Mouse (Mus musculus) frontal cortex, postnatal 14 days (tissue): Measurements from ENCODE around the gene Tmem129.

ENCODE experiments used
- DNase-seq, 2 experiments: peaks; one replicate each; pipeline ENCODE4 v3.0.0; 2022; ENCODE audit warnings: low spot score in 2 of 2

Gene Tmem129

DNA sequence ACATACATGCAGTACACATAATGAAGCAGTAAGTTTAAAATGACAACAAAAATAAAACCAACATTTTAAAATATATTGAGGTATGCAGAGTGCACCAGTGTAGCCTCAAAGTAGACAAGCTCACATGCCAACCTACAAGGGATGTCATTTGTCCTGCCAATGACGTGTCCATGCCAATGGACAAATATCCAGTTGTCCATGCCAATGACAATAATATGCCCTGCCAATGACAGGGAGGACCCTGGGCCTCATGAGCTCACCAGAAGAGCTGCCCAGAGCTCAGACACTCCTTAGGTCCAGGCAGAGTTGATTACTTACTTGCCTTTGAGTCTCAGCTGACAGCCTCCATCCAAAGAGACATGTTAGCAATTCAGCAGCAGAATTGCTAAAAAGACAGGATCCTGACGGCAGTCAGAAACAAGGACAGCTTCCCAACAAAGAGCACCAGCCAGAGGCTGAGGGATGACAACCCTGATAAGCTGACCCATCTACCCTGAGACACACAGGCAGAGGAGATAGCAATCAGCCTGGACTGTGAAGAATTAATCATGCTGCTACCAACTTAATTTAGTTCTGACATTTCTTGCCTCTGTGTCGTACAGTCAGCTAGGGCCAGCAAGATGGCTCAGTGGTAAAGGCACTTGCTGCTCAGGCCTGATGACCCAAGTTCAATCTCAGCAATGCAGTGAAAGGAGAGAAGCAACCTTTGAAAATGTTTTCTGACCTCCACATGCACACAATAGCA lies 20.4 kb downstream of the Tmem129 start:
- DNase-seq, result no peak

DNA sequence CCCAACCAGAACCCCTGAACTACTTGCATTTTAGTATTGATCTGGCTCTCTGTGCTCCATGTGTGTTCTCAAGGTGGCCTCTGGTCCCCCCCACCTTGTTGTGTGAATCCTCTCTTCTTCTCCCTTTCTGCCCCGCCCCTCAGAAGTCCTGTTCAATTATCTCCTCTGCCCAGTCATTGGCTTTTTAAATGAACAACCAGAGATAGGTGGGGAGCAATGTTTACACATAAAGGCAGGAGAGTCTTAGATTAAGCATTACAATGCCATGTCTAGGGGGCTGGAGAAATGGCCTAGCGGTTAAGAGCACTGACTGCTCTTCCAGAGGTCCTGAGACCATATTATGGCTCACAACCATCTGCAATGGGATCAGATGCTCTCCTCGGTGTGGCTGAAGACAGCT lies 22.9 kb downstream of the Tmem129 start:
- DNase-seq, result no peak

DNA sequence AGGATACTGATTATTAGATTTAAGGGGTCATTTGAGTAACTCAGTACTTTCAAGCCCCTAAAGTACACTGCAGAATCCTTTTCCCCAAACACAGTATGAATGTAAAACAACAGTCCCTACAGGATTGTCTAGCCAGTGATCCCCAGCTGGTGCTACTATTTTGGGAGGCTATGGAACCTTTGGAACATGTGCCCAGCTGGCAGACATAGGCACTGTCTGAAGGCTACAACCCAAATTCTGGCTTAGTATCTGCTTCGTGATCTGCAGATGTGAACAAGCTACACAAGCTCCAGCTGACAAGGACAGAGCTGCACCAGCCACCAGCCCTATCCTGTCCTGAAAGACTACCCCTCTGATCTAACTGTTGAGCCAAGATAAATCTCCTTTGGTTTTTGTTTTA lies 25.7 kb downstream of the Tmem129 start:
- DNase-seq, result no peak

DNA sequence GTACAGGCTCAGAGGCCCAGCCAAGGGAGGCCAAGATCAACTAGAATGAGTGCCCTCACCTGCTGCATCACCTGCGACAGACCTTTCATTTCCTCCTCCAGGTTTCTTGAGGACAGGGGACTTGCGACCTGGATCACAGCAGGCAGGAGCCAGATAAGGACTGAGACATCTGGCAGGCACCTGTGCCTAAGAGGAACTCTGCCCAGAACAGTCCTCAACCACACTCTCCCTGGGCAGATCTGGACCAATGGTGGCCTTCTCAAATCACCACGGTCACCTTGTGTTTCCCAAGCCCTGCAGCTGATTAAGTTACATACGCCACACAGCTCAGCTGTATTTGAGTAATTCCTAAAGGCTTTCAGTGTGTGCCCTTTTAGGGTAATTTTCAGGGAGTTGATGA lies 27.6 kb downstream of the Tmem129 start:
- DNase-seq, result no peak

DNA sequence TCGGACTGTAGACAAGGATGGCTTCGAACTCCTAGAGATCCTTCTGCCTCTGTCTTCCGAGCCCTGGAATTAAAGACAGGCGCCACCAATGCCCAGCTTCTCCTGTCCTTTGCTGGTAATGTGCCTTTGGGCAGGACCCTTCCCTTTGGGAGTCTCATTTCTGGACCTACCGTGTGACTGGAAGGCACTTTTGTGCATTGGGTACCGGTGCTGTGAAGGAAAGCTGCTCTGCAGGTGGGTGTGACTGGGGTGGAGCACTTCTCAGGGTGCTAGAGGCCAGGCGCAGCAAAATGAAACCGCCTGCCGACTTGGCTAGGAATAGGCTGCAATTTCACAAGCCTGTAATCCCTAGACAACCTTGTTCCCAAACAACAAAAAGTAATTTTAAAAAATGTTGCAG lies 28.2 kb downstream of the Tmem129 start:
- DNase-seq, result no peak

DNA sequence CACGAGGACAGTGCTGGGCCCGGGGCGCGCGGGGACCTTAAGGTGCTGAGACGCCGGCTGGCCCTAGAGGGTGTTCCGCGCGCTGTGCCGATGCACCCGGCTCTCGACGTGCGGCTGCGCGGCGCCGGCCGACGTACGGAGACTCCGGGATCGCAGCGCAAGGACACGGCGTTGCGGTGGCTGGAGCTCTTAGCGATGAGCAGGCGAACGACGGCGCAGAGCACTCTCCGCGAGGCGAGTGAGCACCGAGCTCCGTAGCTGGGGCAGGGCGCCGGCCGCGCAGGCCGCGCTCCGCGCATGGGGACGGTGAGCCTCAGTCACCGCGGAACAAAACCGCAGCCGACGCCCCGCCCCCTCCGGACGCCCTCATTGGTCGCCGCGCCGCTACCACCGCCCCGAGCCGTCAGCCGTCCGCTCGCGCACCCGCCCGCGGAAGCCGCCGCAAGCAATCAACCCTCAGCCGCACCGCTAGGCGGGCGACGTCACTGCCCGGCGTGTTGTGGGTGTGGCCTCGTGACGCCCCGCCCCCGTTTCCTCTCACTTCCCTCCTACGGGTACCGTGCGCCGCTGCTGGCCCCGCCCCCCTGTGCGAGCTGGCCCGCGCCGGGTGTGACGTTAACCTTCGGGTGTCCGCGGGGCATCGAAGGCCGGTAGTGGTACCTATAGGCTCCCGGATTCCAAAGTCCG lies 28.8 kb downstream of the Tmem129 start, which contains the start of the genes Fam53a and Gm9903:
Gene Fam53a, minus strand, starts transcription at position 335 of the 687 bp plus-strand sequence.
Gene Gm9903, plus strand, starts transcription at position 625 of the 687 bp plus-strand sequence.
- peak; percentile 99 to 100 for DNase-seq

DNA sequence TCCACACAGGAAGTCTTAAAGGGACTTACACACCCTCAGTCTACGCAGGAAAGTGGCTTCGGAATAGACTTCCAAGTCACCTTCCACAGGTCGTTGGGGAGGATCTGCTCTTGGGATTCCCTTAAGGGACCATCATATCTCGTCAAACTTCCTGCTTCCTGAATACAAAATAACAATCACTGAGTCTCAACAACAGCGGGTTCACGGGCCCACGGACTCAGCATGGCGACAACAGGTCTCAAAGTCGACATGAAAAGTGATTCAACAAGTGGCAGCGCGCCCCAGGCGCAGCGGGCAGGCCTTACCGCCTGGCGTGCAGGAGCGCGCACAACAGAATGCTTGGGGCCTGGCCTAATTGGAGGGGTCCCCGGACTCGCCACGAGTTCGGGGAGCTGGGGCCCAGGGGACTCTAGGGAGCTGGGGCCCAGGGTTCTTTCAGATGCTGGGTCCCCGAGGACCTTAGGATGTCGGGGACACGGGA lies 29.4 kb downstream of the Tmem129 start:
- DNase-seq, result peak in 1 of 2 experiments; percentile 44

DNA sequence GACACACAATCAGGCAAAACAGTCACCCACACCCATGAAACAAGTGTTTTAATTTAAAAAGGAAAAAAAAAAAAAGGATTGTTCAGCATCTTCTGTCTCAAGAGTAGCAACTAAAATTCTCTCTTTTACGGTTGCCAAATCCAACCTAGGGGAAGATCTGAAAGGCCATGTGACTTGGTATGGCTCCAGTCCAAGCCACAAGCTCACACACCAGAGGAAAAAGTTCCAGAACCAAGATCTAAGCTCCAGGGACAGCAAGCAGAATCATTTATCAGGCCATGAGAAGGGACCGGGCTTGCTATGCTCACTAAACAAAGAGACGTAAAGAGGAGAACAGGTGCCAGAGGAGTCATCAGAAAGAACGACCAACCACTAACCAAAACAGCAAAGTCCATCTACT lies 30.2 kb downstream of the Tmem129 start:
- DNase-seq, result no peak

DNA sequence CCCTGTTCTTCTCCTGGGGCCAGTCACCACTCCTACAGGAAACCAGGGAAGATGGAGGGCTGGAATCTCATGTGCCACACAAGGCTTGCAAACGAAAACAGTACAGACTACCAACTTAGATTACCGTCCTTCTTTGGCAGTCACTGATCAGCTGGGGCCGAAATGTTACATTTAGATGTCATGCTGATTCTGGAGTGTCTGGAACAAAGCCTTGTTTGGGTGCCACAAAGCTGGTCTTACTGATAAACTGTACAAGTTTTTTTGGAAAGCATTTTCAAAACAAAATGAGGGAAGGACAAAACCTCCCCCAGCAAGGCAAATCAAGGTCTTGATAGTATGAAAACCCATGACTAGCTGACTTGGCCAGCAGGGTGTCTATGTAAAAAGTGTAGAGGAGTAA lies 34.5 kb downstream of the Tmem129 start:
- DNase-seq, result no peak

DNA sequence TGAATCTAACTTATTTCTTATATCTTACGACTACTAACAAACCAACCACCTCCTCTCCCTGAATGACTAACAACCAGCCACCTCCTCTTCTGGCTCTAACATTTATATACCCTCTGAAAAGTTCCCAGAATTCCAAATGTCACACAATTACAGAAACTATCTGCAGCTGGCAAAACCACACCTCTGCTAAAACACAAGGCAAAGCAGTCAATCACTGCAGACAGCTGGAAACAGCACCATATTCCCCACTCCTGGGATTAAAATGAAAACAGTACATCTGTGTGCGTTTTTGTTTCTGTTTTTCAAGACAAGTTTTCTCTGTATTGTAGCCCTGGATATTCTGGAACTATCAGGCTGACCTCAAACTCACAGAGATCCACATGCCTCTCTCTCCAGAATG lies 35.5 kb downstream of the Tmem129 start:
- DNase-seq, result no peak

DNA sequence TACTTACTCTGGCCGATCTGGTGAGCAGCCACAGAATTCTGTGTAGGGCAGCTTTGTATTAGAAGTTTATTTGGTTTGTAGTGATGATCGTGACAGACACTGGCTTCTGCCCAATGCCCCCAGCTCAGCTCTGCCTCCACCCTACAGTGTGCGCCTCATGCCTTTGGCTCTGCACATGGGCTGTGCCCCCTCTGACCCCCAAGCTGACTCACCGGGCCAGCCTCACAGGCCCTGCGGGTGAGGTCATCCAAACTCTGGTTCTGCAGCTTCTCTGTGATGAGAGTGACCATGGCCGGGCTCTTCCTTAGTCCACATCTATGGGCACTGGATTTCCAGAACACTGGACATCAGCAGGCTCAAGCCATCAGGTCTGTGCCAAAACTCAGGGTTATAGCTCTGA lies 43.8 kb downstream of the Tmem129 start:
- DNase-seq, result no peak

DNA sequence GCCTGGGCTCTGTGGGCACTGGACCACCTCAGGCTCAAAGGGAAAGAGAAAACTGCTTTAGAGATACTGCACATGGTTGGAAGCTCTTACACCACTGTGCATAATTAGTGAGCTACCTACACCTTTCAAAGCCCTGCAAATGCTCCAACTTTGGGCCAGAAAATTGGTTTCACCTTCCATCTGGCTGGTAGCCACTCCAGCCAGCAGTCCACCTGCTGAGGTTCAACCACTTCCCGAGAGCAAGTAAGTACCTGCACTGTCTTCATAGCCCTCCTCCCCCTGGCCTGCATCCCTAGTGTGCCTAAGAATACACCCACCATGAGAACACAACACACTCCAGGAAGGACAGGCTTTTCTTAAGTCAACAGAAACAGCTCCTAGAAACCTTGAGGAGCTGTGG lies 46.4 kb downstream of the Tmem129 start:
- no peak for DNase-seq

DNA sequence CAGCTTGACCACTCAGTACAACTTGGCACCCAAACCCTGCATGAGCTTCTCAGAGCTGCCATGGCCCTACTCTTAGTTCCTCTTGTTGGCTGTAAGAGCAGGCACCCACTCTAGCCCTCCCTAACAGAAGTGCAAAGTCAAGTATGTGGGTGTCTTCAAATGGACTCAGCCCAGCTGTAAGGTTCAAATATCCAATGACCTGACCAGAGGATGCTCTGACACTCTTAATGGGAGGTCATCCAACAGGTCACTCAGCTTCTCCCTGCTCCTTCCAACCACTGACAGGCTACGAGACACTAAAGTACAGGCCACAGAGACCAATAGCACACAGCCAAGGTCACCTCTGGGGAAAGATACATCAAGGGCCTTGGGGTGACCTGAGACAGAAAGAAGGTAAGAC lies 49.0 kb downstream of the Tmem129 start:
- no peak for DNase-seq

DNA sequence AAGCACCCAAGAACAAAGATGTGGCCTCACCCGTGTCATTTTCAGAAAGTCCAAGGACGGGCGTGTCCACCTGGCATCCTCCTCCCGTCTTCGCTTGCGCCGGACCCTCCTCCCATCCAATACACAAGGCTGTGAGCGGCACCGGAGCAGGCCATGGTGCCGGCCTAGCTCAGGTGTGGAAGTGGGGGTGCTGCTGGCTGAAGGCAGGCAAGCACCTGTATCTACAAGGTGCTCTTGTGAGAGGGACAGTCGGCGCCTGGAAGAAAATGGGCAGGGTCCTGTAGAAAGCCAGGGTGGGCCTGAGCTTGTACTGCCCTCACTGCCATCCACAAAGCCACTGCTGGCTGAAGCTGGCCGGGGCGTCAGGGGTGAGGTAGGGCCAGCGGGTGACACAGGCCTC lies 50.8 kb downstream of the Tmem129 start:
- DNase-seq, result no peak

DNA sequence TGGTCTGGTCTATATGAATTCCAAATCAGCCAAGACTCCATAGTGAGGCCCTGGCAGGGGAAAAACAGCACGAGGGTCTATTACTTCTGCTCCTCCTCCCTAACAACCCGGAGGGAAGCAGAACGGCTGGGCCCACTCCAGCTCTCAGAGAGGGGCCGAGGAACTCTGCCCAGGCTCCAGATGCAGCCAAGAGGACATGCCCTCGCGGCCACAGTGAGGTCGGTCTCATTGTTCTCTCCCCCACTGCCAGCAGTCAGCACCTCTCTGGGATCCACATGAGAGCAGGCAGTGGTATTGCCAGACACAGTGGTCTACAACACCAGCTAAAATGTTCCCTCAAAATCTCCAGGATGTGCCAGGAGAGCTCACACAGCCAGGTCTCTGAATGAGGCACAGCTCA lies 51.6 kb downstream of the Tmem129 start:
- DNase-seq, result no peak

DNA sequence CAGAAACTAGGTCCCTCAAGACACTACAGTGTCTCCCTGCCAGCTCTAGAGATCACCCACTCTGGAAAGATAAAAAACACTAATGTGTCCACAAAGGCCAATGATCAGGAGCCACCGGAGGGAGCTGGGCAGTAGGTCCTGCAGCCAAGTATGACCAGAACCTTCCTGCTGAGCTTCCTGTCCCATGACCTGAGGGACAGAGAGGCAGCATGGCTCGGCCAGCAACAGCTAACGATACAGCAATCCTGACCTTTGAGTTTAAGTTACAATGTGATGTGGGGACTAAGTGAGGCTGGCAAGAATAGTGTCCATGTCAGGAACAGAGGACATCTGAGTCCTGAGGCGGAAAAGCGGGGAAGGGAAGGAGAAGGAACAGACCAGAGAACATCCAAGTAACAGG lies 52.9 kb downstream of the Tmem129 start:
- DNase-seq, result no peak
